Mouse (Mus musculus): ENCODE measurements around the gene Hdac7. TPM values are rescaled to one million over a fixed set of nuclear protein-coding genes. Genes with fewer than 3 reads are reported as not detected.

Gene Hdac7
- polyA plus RNA-seq, 1 experiment from 2014 or later: 34.1 TPM

DNA sequence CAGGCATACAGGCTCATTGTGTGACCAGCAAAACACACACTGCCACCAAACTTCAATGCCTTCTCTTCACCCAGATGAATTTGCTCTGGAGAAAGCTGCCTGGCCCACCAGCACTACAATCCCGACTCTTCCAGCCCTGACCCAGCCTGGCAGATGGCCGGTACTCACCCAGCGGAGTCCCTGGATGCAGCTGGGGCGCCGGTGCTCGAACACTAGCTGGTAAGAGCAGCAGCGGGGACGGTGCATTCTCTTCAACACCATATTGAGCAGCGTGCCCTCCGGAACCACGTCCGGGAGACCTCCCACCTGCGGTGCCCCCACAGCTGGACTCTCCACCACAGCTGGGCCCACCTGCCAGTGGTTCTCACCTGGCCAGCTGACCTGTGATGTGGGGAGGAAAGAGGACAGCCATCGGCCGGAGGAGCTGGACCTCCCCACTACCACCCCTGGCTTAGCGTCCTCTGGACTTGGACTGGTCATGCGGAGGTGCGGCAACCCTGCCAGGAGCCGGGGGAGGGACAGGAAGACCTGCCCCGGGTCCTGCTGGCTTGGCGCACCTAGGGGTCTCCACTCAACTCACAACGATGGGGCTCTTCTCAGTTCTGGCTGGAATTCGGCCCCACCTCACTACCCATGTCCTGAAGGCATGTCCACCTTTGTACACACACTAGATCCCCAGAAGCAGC, 77.6 kb downstream of the Hdac7 start:
- H3K4me2 ChIP-seq (replicated peaks; ENCODE audit: low read depth, low read length): peak overlapping the region; percentile 95
- peak overlapping the region; percentile 52 for H3K4me3 ChIP-seq (ENCODE audit: low read length)
- peaks cover 9% of the 10 kb centered on the region for H3K27me3 ChIP-seq (ENCODE audit: control insufficient read depth, insufficient read depth, low read length)
- peaks cover 39% of the 10 kb centered on the region for H3K4me1 ChIP-seq (ENCODE audit: control insufficient read depth, insufficient read depth, low read length)
- H3K9ac ChIP-seq (ENCODE audit: low read depth, low read length): peak overlapping the region; percentile 59
- peak overlapping the region; percentile 53; the same call in 1 of the 2 replicates for H3K27ac ChIP-seq (ENCODE audit: low read depth, low read length)
- whole genome bisulfite sequencing: 4% methylated on average over 23 of the region's 23 CpGs
- H3K9me3 ChIP-seq (ENCODE audit: control insufficient read depth, low read length): no peaks in the 10 kb centered on the region
- ATAC-seq (ENCODE audit: low FRiP score, low TSS enrichment): peak; percentile 8; the same call in 1 of the 2 replicates
- H3K36me3 ChIP-seq (ENCODE audit: control insufficient read depth, insufficient read depth, low read length): no peaks in the 10 kb centered on the region

DNA sequence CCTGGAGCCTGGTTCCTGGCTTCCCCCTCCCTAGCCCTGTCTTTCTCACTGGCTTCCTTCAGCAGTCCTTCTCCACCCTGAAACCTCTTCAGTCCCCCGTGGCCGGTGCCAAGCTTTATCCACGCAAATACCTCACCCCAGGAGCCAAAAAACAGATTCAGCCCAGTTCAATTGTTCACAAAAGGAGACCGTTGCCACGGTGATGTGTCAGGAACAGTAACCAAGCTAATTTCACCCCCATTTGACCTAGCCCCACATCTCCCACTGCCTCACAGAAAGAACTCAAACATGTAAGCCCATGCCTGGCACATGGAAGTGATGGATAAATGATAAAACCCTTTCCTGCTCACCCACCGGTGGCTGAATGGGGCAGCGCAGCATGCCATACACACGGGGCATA, 78.1 kb downstream of the Hdac7 start:
- peak overlapping the region; percentile 53; the same call in 1 of the 2 replicates for H3K27ac ChIP-seq (ENCODE audit: low read depth, low read length)
- H3K9me3 ChIP-seq (ENCODE audit: control insufficient read depth, low read length): no peaks in the 10 kb centered on the region
- WGBS: 24% methylated on average over 8 of the region's 8 CpGs
- peak overlapping the region; percentile 59 for H3K9ac ChIP-seq (ENCODE audit: low read depth, low read length)
- H3K27me3 ChIP-seq (ENCODE audit: control insufficient read depth, insufficient read depth, low read length): peaks cover 9% of the 10 kb centered on the region
- H3K4me3 ChIP-seq (ENCODE audit: low read length): peak overlapping the region; percentile 52
- peaks cover 34% of the 10 kb centered on the region for H3K4me1 ChIP-seq (ENCODE audit: control insufficient read depth, insufficient read depth, low read length)
- peak overlapping the region; percentile 95 for H3K4me2 ChIP-seq (replicated peaks; ENCODE audit: low read depth, low read length)
- no peaks in the 10 kb centered on the region for H3K36me3 ChIP-seq (ENCODE audit: control insufficient read depth, insufficient read depth, low read length)
- ATAC-seq (ENCODE audit: low FRiP score, low TSS enrichment): no peak

DNA sequence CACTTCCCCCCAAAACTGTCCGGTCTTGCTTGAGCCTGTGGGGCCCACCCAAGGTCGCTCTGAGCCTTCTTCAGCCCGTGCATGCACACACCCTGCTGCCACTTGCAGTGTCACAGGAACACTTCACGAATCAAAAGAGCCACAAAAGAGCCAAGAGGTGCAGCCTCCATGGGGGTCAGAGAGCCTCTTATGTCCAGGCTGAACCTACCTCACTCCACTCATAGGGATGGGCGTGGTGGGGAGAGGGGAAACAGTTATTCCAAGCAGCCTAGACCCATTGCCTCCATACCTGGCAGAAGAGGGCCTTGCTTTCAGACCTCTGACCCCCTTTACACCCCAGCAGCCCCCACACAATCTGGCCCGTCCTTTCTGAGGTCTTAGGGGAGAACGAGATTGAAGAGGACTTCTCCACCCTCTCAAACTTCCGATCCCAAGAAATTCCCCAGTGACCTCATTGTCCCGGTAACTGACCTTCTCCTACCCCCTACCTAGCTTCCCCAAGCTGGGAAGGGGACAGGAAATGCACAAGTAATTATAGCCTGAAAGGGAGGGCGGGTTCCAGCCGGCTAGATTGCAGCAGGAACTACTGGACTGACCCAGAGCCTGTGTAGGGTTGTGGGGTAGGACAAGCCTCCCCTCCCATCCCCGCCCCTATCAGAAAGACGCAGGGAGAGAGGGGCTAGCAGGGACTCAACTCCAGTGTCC, 79.1 kb downstream of the Hdac7 start:
- Histone ChIP-seq H3K4me2 (replicated peaks; ENCODE audit: low read depth, low read length) (peak overlapping the region; percentile 95), H3K4me1 (ENCODE audit: control insufficient read depth, insufficient read depth, low read length) (peaks cover 36% of the 10 kb centered on the region), H3K27me3 (ENCODE audit: control insufficient read depth, insufficient read depth, low read length) (peaks cover 9% of the 10 kb centered on the region), H3K27ac (ENCODE audit: low read depth, low read length) (no peak overlapping the region), H3K4me3 (ENCODE audit: low read length) (peak overlapping the region; percentile 52), H3K9me3 (ENCODE audit: control insufficient read depth, low read length) (no peaks in the 10 kb centered on the region), H3K9ac (ENCODE audit: low read depth, low read length) (no peak overlapping the region), H3K36me3 (ENCODE audit: control insufficient read depth, insufficient read depth, low read length) (no peaks in the 10 kb centered on the region)
- WGBS: 23% methylated on average over 13 of the region's 13 CpGs
- ATAC-seq (ENCODE audit: low FRiP score, low TSS enrichment): no peak

DNA sequence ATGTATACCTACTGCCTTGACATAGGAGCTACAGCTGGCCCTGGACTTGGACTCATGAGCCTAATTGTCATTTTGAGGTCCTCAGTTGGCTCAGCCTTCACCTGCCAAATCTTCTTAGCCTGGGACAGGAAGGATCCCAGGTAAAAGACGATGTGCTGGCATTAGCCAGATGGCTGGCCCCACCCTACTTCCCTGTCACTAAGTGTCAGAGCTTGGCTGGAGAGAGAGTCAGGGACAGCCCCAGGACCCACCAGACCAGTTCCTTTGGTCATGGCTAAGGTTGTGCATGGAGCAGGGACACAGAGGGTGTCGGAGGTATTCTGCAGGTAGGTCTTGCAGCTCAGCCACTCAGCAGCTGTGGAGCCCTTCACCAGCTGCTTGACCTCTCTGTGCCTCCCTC, 79.8 kb downstream of the Hdac7 start:
- H3K4me1 ChIP-seq (ENCODE audit: control insufficient read depth, insufficient read depth, low read length): peaks cover 36% of the 10 kb centered on the region
- H3K27me3 ChIP-seq (ENCODE audit: control insufficient read depth, insufficient read depth, low read length): peaks cover 9% of the 10 kb centered on the region
- no peak overlapping the region for H3K27ac ChIP-seq (ENCODE audit: low read depth, low read length)
- H3K9ac ChIP-seq (ENCODE audit: low read depth, low read length): no peak overlapping the region
- 72% methylated on average over 2 of the region's 2 CpGs for WGBS
- H3K4me2 ChIP-seq (replicated peaks; ENCODE audit: low read depth, low read length): no peak overlapping the region; the same call in 1 of the 2 replicates
- no peaks in the 10 kb centered on the region for H3K9me3 ChIP-seq (ENCODE audit: control insufficient read depth, low read length)
- no peak overlapping the region for H3K4me3 ChIP-seq (ENCODE audit: low read length)
- ATAC-seq (ENCODE audit: low FRiP score, low TSS enrichment): no peak
- 0 out of 2 replicates have a peak, but pooled peaks cover 4% of the 10 kb centered on the region for H3K36me3 ChIP-seq (ENCODE audit: control insufficient read depth, insufficient read depth, low read length)

DNA sequence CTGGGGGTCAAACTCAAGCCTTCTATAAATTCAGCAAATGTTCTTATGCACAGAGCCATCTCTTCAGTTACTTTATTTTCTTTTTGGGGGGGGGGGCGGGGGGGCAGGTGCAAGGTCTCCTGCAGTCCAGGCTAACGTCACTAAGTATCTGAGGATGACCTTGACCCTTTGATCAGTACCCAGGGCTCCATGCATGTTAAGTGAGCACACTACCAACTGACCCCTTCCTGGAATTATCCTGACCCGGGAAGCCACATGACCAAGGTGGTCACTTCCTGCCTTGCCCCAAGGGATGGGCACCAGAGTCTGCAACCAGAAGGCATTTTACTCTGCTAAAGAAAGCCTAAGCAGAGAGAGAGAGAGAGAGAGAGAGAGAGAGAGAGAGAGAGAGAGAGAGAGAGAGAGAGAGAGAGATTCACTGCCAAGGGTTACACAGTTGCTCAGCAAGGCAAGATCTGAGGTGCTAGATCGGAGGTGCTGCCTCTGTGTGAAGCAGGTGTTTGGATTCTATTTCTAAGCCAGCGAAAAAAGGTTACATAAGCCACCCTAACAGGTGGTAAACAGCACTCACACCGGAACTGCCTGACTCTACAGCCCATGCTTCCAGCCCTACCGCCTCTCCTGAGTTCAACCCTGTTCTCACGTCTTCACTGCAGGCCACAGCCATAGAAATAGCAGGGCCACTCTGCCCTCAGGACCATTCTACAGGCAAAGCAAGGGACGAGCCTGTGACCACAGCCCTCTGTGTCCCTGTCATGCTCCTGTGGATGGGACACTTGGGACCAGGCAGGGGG, 80.8 kb downstream of the Hdac7 start:
- H3K36me3 ChIP-seq (ENCODE audit: control insufficient read depth, insufficient read depth, low read length): peaks cover 9% of the 10 kb centered on the region; the same call in 1 of the 2 replicates
- H3K9me3 ChIP-seq (ENCODE audit: control insufficient read depth, low read length): no peaks in the 10 kb centered on the region
- ATAC-seq (ENCODE audit: low FRiP score, low TSS enrichment): no peak
- WGBS: 70% methylated on average over 9 of the region's 9 CpGs
- H3K9ac ChIP-seq (ENCODE audit: low read depth, low read length): no peak overlapping the region
- H3K27ac ChIP-seq (ENCODE audit: low read depth, low read length): no peak overlapping the region
- H3K4me2 ChIP-seq (replicated peaks; ENCODE audit: low read depth, low read length): no peak overlapping the region
- H3K4me1 ChIP-seq (ENCODE audit: control insufficient read depth, insufficient read depth, low read length): peaks cover 35% of the 10 kb centered on the region
- peaks cover 9% of the 10 kb centered on the region for H3K27me3 ChIP-seq (ENCODE audit: control insufficient read depth, insufficient read depth, low read length)
- H3K4me3 ChIP-seq (ENCODE audit: low read length): no peak overlapping the region

DNA sequence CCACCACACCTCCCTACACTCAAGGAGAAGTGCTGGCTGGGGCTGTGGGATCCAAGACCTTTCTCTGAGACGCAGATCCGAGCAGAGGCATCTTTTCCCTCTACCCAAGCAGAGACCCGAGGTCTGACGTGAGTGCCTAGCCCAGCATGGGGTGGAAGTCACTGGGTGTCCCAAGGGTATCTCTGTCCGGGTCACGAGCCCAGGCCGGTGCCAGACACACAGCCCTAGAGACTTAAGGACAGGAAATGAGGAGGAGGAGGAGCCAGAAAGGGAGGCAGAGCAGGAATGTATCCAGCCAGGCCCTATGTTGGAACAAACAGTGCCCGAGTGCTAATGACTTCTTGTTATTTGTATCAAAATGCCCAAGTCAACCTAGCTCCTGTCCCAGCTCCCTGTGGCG, 81.6 kb downstream of the Hdac7 start:
- no peak overlapping the region for H3K4me2 ChIP-seq (replicated peaks; ENCODE audit: low read depth, low read length)
- H3K9me3 ChIP-seq (ENCODE audit: control insufficient read depth, low read length): no peaks in the 10 kb centered on the region
- no peak overlapping the region for H3K9ac ChIP-seq (ENCODE audit: low read depth, low read length)
- 57% methylated on average over 9 of the region's 9 CpGs for WGBS
- ATAC-seq (ENCODE audit: low FRiP score, low TSS enrichment): no peak
- H3K27me3 ChIP-seq (ENCODE audit: control insufficient read depth, insufficient read depth, low read length): peaks cover 9% of the 10 kb centered on the region
- peaks cover 13% of the 10 kb centered on the region; the same call in 1 of the 2 replicates for H3K36me3 ChIP-seq (ENCODE audit: control insufficient read depth, insufficient read depth, low read length)
- H3K4me3 ChIP-seq (ENCODE audit: low read length): no peak overlapping the region
- peaks cover 32% of the 10 kb centered on the region for H3K4me1 ChIP-seq (ENCODE audit: control insufficient read depth, insufficient read depth, low read length)
- no peak overlapping the region for H3K27ac ChIP-seq (ENCODE audit: low read depth, low read length)

DNA sequence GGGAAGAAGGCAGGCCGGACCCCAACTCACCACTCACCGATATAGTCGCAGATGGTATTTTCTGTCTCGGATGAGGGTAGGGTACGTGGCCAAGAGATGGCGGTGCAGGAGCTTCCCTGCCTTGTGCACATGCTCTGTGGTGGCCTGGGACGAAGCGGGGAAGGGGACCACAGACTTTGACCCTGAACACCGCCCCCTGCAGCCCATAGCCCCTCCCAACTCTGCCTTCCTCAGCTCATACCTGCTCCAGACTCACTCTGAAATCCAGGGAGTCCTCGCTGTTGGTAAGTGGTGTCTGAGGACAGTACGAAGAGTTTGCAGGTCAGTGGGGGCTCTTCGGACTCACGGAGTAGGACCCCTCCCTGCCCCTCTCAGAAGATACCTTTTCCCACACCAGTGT, 82.9 kb downstream of the Hdac7 start:
- Histone ChIP-seq H3K4me2 (replicated peaks; ENCODE audit: low read depth, low read length) (no peak overlapping the region), H3K9me3 (ENCODE audit: control insufficient read depth, low read length) (no peaks in the 10 kb centered on the region), H3K9ac (ENCODE audit: low read depth, low read length) (no peak overlapping the region), H3K4me1 (ENCODE audit: control insufficient read depth, insufficient read depth, low read length) (peaks cover 23% of the 10 kb centered on the region), H3K36me3 (ENCODE audit: control insufficient read depth, insufficient read depth, low read length) (peaks cover 20% of the 10 kb centered on the region; the same call in 1 of the 2 replicates), H3K27me3 (ENCODE audit: control insufficient read depth, insufficient read depth, low read length) (no peaks in the 10 kb centered on the region; the same call in 1 of the 2 replicates), H3K4me3 (ENCODE audit: low read length) (no peak overlapping the region), H3K27ac (ENCODE audit: low read depth, low read length) (no peak overlapping the region)
- ATAC-seq (ENCODE audit: low FRiP score, low TSS enrichment): no peak
- 50% methylated on average over 13 of the region's 13 CpGs for WGBS

DNA sequence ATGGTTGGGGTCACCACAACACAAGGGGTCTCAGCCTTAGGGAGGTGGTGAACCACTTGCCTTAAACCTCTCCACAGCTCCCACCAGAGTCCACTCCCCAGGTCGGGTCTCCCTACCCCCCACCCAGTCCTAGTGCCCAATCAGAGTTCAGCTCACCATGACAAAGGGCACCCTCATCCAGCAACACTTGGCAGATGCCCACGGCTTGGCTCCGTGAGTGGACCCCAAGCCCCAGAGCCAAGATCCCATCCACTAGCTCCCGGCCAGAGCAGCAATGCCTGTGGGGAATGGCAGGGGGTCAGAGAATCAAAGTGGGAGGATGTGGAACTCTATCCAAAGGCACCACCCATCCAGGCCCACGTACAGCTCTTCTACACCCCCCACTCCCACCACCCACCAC, 83.3 kb downstream of the Hdac7 start:
- H3K27me3 ChIP-seq (ENCODE audit: control insufficient read depth, insufficient read depth, low read length): no peaks in the 10 kb centered on the region; the same call in 1 of the 2 replicates
- no peak for ATAC-seq (ENCODE audit: low FRiP score, low TSS enrichment)
- WGBS: 57% methylated on average over 5 of the region's 5 CpGs
- H3K9me3 ChIP-seq (ENCODE audit: control insufficient read depth, low read length): no peaks in the 10 kb centered on the region
- H3K27ac ChIP-seq (ENCODE audit: low read depth, low read length): no peak overlapping the region
- no peak overlapping the region for H3K9ac ChIP-seq (ENCODE audit: low read depth, low read length)
- no peak overlapping the region for H3K4me2 ChIP-seq (replicated peaks; ENCODE audit: low read depth, low read length)
- H3K4me1 ChIP-seq (ENCODE audit: control insufficient read depth, insufficient read depth, low read length): peaks cover 20% of the 10 kb centered on the region
- no peak overlapping the region for H3K4me3 ChIP-seq (ENCODE audit: low read length)
- H3K36me3 ChIP-seq (ENCODE audit: control insufficient read depth, insufficient read depth, low read length): peaks cover 20% of the 10 kb centered on the region; the same call in 1 of the 2 replicates

Measured in kidney, embryonic 14.5 days (tissue).